Mouse (Mus musculus) embryonic stem cell, embryonic (primary cell): ENCODE results near the gene Lcn5.
"Not testable (repeated sequence)": the region's sequence is repeated elsewhere in the genome, so short reads cannot be mapped to it uniquely, and the experiment has no call there.

ENCODE experiments used
- CTCF ChIA-PET, 4 experiments: fragments of 300-600 bp in 2 of 4; fragments of 350-600 bp in 2 of 4; sonication (Branson Sonifier 250); formaldehyde crosslinking; loops; one replicate each; lab custom pipeline; 2022; ENCODE audit warnings: inconsistent platforms in 2 of 4; lab: Charles Lee
- POLR2A ChIA-PET, 4 experiments: fragments of 300-600 bp in 2 of 4; fragments of 350-600 bp in 2 of 4; sonication (Branson Sonifier 250); formaldehyde crosslinking; loops; one replicate each; lab custom pipeline; 2022; ENCODE audit warnings: antibody characterized with exemption in 4 of 4, inconsistent platforms in 1 of 4; lab: Charles Lee

The Lcn5 gene

DNA sequence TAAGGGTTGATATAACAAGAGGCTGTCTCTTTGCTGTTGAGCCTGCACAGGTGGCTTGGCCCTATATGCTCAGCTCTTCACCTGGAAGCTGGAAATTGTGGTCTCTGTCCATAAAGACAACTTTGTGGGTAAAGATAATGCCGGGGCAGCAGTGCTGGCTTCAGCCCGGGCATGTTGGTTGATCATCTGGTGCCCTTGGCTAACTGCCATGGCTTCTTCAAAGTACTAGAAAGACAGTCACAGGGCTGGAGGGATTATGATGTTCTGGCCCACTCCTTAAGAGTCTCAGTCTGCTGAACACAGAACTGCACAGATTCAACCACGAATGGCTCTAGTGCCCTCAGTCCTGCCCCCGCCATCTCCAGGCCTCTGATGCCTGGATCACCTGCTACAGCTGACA lies 506 bp upstream of the Lcn5 start:
- ChIA-PET CTCF (interaction anchor here in 1 of 4 experiments (0.6 kb wide), 1 partner anchor 24 kb away, joined by 6 read pairs; no protein-coding TSS in a partner anchor), POLR2A (interaction anchor here in 1 of 4 experiments (0.9 kb wide), 1 partner anchor 149 kb away, joined by 3 read pairs; no protein-coding TSS in a partner anchor)

GRCm38 (mm10) chr2:25660279-25660678 lies 2.5 kb downstream of the Lcn5 start:
- CTCF ChIA-PET, result no interaction called here
- POLR2A ChIA-PET, result no interaction called here

DNA sequence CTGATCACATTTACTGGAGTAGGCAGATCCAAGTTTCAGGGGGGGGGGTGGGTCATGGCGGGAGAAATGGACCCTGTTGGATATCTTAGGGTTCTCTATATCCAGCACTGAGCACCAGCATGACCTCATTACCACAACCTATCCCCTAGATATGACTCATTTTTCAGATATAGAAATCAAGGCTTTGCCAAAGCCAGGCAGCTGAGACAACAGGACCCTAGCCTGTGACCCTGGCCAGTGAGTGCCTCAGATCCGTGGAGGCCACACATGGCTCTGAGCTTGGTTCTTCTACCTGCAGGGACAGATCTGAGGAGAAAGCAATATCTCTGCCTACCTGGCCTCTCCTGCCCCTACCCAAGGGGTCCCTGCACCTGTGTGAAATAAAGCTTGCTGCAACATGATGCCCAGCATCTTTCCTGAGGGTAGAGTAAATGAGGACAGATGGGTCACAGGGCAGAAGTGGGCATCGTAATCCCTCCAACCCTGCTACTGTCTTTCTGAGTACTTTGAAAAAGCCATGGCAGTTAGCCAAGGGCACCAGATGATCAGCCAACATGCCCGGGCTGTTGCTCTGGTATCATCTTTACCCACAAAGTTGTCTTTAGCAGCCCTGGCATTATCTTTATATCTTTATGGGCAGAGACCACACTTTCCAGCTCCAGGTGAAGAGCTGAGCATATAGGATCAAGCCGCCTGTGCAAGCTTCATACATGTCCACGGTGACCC lies 3.7 kb downstream of the Lcn5 start:
- ChIA-PET CTCF (interaction anchor here in 1 of 4 experiments (1.1 to 2.5 kb wide), 3 partner anchors 33 to 175 kb away, joined by 3 to 5 read pairs (median 4); no protein-coding TSS in a partner anchor), POLR2A (no interaction called here)

GRCm38 (mm10) chr2:25663511-25663910 lies 5.8 kb downstream of the Lcn5 start:
- CTCF ChIA-PET, result interaction anchor here in 3 of 4 experiments (0.6 to 2.5 kb wide), 8 partner anchors 31 to 324 kb away, joined by 3 to 5 read pairs (median 4); no protein-coding TSS in a partner anchor
- POLR2A ChIA-PET, result no interaction called here

DNA sequence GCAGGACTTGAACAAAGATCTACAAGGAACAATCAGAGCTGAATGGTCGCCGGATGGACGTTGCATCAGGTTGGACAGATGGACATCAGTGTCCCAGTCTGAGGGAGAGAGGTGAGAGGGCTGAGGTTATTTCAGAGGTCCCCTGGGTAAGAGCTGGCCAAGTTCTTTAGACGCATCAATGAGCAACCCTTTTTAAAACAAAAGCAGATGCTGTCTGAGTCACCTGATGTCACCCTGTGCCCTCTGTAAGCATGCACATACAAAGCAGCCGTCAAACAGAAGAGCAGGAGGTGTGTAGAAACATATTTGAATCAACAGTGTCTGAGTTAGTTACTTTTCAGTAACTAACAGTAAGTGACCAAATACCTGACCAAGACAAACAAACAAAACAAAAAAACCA lies 6.4 kb downstream of the Lcn5 start:
- POLR2A ChIA-PET, result no interaction called here
- CTCF ChIA-PET, result interaction anchor here in 2 of 4 experiments (0.6 to 2.5 kb wide), 6 partner anchors 30 to 324 kb away, joined by 3 to 5 read pairs (median 4); no protein-coding TSS in a partner anchor

GRCm38 (mm10) chr2:25666516-25666915 lies 8.8 kb downstream of the Lcn5 start:
- ChIA-PET POLR2A (interaction anchor here in 1 of 4 experiments (0.6 kb wide), 1 partner anchor 116 kb away, joined by 3 read pairs; no protein-coding TSS in a partner anchor), CTCF (interaction anchor here in 1 of 4 experiments (0.6 kb wide), 1 partner anchor 713 kb away, joined by 4 read pairs; no protein-coding TSS in a partner anchor)

DNA sequence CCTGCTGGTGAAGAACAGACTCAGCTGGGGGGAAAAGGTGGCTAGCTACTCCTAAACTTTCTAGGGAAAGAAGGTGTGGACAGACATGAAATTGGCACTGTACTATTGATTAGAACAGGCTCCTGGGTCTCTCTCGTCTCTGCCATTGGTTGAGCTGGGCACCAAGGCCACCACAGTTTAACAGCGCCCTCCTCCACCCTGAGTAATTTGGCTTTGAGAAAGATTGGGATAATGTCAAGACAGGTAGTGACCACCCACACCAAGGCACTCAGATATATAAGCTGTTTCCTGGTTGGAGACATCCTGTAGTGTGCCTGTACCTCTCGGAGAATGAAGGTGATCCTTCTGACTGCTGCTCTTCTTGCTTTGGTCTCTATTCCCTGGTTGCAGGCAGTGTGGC lies 18.7 kb downstream of the Lcn5 start, which contains the start of gene Lcn6:
Gene Lcn6, plus strand, starts transcription at position 301 of the 400 bp plus-strand sequence.
- POLR2A ChIA-PET, result no interaction called here
- CTCF ChIA-PET, result no interaction called here

DNA sequence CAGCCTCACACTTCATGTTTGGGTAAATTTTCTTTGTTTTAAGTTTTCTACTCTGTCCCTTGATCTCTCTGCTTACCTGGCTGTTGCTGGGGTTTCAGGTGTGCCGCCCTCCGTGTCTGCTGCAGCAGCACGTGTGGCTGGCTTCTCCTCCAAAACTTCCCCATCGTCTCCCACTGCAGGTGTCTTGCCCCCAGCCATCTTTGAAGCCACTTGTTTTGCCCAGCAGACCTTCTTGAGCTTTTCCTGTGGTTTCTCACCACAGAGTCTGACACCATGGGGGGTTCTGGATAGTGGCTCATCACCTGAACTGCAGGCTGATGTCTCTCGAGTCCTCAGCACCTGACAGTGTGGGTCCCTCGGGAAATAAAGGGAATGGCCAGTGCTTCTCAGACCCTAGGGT lies 21.8 kb downstream of the Lcn5 start:
- CTCF ChIA-PET, result no interaction called here
- POLR2A ChIA-PET, result no interaction called here

GRCm38 (mm10) chr2:25682426-25682825 lies 24.7 kb downstream of the Lcn5 start, which contains the start of gene Lcn10:
TSS of gene Lcn10 (plus strand) at chr2:25682726.
- CTCF ChIA-PET, result interaction anchor here in 2 of 4 experiments (1.0 to 2.1 kb wide), 2 partner anchors 12 kb away, joined by 3 to 10 read pairs; no protein-coding TSS in a partner anchor
- POLR2A ChIA-PET, result interaction anchor here in 1 of 4 experiments (0.5 kb wide), 1 partner anchor 194 kb away, joined by 3 read pairs; no protein-coding TSS in a partner anchor

DNA sequence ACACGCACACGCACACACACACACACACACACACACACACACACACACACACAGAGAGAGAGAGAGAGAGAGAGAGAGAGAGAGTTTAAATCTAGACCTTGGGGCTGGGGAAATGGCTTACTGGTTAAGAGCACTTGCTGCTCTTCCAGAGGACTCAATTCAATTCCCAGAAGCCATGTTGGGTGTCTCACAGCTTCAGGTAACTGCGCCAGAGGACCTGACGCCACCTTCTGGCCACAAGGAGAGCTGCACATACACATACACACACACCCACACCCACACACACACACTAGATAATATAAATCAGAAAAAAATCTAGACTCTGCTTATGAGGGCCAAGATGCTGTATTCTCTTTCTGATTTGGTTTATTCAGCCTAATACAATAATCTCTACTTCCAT lies 29.2 kb downstream of the Lcn5 start:
- CTCF ChIA-PET, result interaction anchor here (0.6 to 1.1 kb wide), 11 partner anchors 9 to 722 kb away, joined by 3 to 12 read pairs (median 4); no protein-coding TSS in a partner anchor
- POLR2A ChIA-PET, result interaction anchor here in 3 of 4 experiments (0.7 to 1.5 kb wide), 5 partner anchors 8 to 891 kb away, joined by 3 to 10 read pairs (median 3); partner anchors contain the start of gene Bmyc (in 1 of the 3)

DNA sequence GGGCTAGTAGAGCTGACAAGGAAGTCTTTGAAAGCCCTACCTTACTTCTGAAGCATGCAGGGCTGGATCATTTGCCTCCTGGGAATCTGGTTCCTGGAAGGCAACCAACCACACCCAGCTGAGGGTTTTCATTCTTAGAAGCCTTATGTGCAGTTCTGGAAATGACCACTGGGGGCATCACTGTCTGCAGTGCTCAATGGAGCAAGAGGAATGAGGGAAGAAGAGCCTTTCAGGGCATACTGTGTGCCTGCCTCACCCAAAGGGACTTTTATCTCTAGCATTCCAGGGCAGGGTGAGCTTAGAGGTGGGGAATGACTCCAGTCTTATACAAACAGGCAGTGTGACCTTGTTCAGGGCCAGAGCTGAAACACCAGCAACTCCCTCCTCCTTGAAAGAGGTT lies 36.9 kb downstream of the Lcn5 start:
- ChIA-PET POLR2A (interaction anchor here in 3 of 4 experiments (0.6 to 4.2 kb wide), 7 partner anchors 8 to 21 kb away, joined by 3 to 25 read pairs (median 5); partner anchors contain the start of gene Bmyc (in 3 of the 3)), CTCF (interaction anchor here (0.6 to 3.5 kb wide), 33 partner anchors 9 to 459 kb away, joined by 3 to 26 read pairs (median 4); partner anchors contain the start of genes Bmyc (in 3 of the 4), Ajm1 (in 2 of the 4) and Lcn10 (in 1 of the 4))

GRCm38 (mm10) chr2:25696951-25697350 lies 39.2 kb downstream of the Lcn5 start:
- CTCF ChIA-PET, result interaction anchor here in 3 of 4 experiments (0.9 to 3.5 kb wide), 3 partner anchors 11 to 116 kb away, joined by 3 to 24 read pairs (median 3); partner anchors contain the start of genes Ajm1 (in 2 of the 3) and Bmyc (in 1 of the 3)
- POLR2A ChIA-PET, result interaction anchor here in 2 of 4 experiments (0.5 to 4.2 kb wide), 3 partner anchors 10 to 1215 kb away, joined by 3 to 25 read pairs (median 6); partner anchors contain the start of gene Bmyc (in 2 of the 2)

DNA sequence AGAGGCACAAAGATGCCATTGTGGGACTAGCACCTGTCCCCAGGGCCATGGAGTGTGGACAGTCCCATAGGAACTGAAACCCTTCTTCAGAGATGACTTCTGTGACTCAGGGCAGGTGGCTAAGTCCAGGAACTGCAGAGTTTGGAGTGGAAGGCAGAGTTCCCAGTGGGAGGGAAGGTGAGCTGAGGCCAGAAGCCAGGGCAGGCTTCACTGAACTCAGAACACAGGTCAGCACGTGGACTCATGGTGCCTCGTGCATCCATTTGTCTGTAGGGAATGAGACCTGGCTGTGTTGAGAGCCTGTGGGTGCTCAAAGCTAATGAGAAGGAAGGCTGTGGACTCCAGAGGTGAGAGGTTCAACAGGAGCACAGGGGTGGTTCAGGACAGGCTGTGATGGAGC lies 40.9 kb downstream of the Lcn5 start:
- POLR2A ChIA-PET, result no interaction called here
- CTCF ChIA-PET, result no interaction called here

GRCm38 (mm10) chr2:25699743-25700142 lies 42.0 kb downstream of the Lcn5 start, which contains the start of gene Obp2a:
TSS of gene Obp2a (plus strand) at chr2:25700043.
- CTCF ChIA-PET, POLR2A ChIA-PET: not testable (repeated sequence)

DNA sequence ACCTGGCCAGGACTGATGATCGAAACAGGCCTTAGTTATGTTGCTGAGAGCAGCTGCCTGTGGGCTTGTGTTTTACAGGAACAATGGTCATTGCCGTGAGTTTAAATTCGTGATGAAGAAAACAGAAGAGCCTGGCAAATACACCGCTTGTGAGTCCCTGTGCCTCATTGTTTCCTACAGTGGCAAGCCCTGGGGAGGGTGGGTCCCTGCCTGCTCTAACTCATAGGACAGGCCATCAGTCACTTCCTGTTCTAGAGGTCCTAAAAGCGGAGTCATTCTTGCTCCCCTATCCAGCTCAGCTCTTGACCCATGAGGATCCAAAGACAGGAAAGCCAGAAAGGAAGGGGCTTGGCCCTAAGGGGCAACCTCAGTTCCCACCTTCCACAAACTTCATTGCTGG lies 43.2 kb downstream of the Lcn5 start:
- POLR2A ChIA-PET, result interaction anchor here in 1 of 4 experiments (1.2 kb wide), 1 partner anchor 9 kb away, joined by 3 read pairs; no protein-coding TSS in a partner anchor

DNA sequence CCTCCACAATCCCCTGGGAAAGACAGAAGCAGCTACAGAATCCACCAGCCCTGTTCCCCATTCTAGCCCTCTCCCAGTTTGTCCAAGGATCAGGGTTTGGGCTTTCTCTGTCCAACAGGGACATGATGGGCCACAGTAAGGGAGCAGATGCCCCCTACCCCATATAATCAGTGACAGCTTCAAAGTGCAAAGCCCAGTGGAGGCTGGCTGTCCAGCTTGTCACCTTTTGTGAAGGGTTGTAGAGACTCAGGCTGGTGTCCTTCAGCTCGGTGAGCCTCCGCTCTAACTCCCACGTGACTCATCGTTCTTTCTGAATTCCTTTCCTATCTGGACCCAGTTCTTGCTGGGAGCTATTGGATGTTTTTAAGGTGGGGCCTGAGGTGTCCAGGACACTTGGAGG lies 46.0 kb downstream of the Lcn5 start:
- CTCF ChIA-PET, result interaction anchor here (1.0 to 1.9 kb wide), 5 partner anchors 9 to 10 kb away, joined by 3 to 7 read pairs (median 4); no protein-coding TSS in a partner anchor
- POLR2A ChIA-PET, result interaction anchor here in 1 of 4 experiments (1.7 kb wide), 1 partner anchor 9 kb away, joined by 7 read pairs; no protein-coding TSS in a partner anchor

More for the DNA sequence above, 43.2 kb downstream of the Lcn5 start:
- CTCF ChIA-PET, result no interaction called here

DNA sequence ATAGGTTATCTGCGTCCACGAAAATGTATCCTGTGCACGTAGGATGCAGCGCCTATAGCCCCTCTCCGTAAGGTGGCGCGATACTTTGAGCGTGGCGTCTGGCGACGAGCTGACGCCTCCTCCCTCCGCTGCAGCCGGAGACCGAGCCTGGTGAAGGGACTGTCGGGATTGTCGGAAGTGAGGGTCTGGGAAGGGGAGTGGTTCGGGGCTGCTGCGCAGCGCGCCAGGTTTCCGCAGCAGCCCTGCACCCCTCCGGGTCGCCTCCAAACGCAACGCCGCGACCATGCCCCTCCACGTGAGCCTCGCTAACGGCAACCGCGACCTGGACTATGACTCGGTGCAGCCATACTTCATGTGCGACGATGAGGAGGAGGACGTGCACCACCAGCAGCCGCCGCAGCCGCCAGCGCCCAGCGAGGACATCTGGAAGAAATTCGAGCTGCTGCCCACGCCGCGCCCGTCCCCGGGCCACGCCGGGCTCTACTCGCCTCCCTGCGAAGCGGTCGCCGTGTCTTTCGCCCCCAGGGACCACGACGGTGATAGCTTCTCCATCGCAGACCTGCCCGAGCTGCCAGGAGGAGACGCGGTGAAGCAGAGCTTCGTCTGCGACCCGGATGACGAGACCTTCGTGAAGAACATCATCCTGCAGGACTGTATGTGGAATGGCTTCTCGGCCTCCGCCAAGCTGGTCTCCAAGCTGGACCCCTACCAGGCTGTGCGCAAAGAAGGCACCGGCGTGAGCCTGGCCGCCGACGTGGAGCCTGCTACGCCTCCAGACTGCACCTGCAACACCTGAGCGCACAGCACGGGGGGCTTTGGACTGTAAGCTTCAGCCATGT lies 49.1 kb downstream of the Lcn5 start, which contains the start of gene Bmyc:
Gene Bmyc, plus strand, starts transcription at position 97 of the 839 bp plus-strand sequence.
- ChIA-PET CTCF (interaction anchor here (0.8 to 3.6 kb wide), 11 partner anchors 9 to 447 kb away, joined by 3 to 26 read pairs (median 5); partner anchors contain the start of gene Abca2 (in 1 of the 4)), POLR2A (interaction anchor here in 3 of 4 experiments (0.6 to 4.4 kb wide), 26 partner anchors 9 to 865 kb away, joined by 3 to 25 read pairs (median 3); partner anchors contain the start of genes Camsap1 (in 1 of the 3), Cysrt1 (in 1 of the 3), Kcnt1 (in 1 of the 3) and Rnf208 (in 1 of the 3))
